Mouse (Mus musculus) embryo, embryonic 11 days (tissue): Measurements from ENCODE around the gene Brinp2.

Experiments
- DNase-seq: peaks from one replicate; pipeline ENCODE4 v3.0.0-alpha.2; 2015

Brinp2 gene

GRCm38 (mm10) chr1:158356051-158356461, at the start of gene Brinp2:
Gene Brinp2 (minus strand): TSS chr1:158356326.
- DNase-seq, result peak; percentile 89

DNA sequence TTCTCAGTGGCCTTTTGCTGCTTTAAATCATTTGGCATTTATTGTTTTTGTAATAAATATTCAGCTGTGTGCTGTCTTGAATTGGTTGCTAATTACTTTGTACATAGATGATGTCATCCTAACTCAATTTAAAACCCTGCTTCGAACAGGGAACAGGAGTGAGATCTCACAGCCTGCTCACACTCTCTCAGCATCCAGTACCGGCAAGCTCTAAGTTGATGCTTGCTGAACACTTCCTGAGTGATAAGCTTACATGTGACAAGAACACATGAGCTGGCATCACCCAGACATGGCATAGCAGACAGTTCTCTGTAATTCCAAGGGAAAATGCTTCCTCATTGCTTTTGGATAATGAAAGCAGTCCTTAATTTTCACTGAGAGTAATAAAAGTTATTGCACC, 44.8 kb upstream of the Brinp2 start:
- no peak for DNase-seq

GRCm38 (mm10) chr1:158397058-158397457, 40.9 kb upstream of the Brinp2 start:
- no peak for DNase-seq

GRCm38 (mm10) chr1:158390693-158391092, 34.6 kb upstream of the Brinp2 start:
- no peak for DNase-seq

DNA sequence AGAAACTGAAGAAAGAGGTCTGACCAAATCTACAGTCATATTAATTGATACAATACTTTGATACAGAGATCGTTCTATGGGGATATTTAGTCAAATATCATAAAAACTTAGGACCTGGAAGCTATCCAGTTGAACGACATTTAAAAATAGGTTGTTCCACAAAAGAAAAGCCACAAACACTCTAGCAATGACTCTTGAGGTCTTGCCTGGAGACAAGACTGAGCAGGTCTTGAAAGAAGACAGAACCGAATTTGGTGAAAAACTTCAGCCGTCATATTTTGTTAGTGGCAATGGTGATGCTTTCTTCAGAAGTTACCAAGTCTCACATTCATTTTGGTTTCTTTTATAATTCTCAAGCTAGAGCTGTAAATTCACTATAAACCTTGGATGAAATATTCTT, 32.9 kb upstream of the Brinp2 start:
- no peak for DNase-seq

GRCm38 (mm10) chr1:158386781-158387180, 30.7 kb upstream of the Brinp2 start:
- peak; percentile 30 for DNase-seq

- no peak for DNase-seq
Observed at GRCm38 (mm10) chr1:158385311-158385710, 29.2 kb upstream of the Brinp2 start.

GRCm38 (mm10) chr1:158383210-158383609, 27.1 kb upstream of the Brinp2 start:
- DNase-seq, result no peak

GRCm38 (mm10) chr1:158382277-158382676, 26.2 kb upstream of the Brinp2 start:
- DNase-seq, result no peak

DNA sequence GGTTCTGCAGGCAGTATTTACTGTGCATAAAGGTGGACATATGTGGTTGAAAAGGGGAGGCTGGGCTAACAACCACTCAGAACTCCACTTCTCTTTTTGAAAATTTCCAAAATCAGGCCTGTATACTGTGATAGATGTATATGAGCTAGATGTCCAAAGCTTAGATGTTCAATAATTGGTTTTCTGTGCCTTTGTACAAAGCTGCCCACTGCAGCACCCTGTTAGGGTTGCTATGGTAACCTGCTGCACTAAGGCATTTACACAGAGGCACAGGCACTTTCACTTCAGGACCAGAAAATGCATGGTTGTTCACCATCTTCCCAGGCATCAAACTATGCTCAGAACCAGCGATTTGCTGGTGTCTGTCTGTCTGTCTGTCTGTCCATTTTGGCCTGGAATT, 8.3 kb upstream of the Brinp2 start:
- DNase-seq, result peak; percentile 47

DNA sequence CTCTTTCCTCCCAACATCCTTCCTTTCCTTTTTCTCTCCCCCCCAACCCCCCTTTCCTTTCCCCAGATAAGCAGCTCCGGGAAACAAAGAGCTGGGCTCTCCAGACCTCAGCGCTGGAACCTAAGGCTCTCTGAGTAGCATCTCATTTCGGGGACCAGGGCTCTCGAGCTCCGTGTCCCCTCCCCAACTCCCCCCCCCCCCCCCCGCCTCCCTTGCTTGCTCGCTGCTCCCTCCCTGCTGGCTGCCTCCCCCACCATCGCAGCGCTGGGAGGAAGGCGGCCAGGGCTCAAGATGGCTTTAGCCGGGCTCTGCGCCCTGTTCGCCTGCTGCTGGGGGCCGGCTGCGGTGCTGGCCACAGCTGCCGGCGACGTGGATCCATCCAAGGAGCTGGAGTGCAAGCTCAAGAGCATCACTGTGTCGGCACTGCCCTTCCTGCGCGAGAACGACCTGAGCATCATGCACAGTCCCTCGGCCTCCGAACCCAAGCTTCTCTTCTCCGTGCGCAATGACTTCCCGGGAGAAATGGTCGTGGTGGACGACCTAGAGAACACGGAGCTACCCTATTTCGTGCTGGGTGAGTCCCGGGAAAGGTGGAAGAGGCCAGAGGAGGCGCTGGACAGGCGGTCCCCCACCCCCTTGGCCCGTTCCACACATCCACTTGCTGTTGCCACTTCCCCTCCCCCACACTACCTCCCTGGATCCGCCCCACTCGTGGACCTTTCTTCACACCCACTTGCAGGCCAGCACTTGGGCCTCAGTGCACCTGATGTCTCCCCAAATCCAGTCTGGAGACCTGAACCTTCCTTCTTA, 6.4 kb upstream of the Brinp2 start:
- peak; percentile 68 for DNase-seq

DNA sequence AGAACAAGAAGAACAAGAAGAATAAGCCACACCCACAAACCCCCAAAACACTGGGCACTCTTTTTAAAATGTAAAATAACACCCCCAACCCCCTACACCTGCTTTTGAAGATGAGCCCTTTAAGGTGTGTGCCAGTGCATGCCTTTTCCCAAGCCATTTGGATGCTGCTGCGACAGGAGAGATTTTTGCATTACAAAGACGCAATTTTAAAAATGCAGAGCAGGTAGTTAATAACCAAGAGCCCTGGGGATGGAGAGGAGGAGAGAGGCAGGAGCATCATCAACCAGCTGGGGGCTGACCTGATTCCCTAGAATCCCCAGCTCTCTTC, 5.8 kb upstream of the Brinp2 start, which contains the start of gene Astn1:
TSS of gene Astn1 (plus strand) at position 310 of the 328 bp plus-strand sequence.
- no peak for DNase-seq

GRCm38 (mm10) chr1:158355177-158356050, 712 bp downstream of the Brinp2 start:
- DNase-seq, result peak; percentile 27

DNA sequence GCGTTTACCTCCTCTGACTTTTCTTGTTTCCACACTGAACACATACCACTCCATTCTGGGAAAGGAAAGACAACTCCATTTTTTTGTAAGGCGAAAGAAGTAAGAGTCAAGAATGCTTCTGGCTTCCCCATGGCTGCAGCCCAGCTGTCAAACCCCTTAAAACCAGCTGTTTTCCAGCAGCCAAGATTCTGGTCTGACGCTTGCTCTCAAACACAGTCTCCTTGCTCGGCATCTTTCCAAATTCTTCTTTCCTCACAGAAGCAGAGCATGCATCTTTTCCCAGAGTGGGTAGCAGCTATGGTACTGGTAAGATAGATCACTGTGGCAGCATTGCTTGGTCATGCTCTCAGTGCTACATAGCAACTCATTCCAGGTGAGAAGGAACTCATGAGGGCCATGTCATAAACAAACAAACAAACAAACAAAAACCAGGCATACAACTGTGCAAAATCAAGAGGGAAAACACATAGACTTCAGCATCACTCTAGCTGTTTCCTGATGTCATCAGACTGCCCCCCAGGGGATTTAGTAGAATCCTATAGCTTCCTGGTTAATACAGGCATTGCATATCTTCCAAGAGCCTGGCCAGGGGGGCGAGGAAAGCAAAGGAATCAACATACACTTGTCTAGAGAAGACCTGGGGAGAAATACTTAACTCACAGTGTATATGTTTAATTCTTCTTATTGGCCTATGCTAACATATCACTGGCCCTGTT, 2.3 kb downstream of the Brinp2 start:
- no peak for DNase-seq

DNA sequence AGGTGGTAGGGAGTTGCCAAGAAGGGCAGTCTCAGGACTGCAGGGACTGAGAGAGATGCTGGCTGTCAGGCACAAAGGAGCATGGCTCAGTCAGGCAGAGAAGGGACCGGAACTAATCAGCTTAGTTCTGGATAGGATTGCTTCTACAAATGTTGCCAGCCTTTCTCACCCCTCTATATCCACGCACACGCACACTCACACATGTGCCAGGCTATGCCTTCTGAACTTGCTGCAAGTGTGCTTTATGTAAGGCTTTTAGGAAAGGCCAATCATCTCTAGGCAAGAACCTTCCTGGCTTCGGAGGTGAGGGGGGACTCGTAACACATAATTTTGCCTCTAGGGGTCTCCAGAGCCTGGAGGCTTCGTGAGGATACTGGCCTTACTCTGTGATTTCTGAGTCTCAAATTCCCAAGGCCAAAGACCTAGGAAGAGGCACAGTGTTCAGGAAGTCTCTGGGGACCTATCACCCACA, 12.8 kb downstream of the Brinp2 start:
- DNase-seq, result peak; percentile 68

DNA sequence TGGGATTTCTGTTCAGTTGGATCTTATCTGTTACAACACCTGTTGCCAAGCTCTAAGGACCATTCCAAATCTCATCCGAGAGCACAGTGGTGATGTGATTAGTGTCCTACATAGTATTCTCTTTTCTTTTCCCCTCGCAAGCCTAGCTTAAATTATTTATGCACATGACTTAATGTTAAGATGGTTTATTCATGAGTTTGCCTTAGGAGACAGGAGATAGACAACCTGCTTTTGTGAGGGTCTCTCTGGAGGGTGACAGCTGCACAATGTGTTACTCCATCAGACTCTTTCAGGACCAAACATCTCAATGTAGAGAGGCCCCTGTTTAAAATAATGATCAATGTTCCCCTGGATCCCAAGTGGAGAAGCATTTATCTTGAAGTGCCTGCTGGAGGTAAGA, 27.3 kb downstream of the Brinp2 start:
- no peak for DNase-seq

DNA sequence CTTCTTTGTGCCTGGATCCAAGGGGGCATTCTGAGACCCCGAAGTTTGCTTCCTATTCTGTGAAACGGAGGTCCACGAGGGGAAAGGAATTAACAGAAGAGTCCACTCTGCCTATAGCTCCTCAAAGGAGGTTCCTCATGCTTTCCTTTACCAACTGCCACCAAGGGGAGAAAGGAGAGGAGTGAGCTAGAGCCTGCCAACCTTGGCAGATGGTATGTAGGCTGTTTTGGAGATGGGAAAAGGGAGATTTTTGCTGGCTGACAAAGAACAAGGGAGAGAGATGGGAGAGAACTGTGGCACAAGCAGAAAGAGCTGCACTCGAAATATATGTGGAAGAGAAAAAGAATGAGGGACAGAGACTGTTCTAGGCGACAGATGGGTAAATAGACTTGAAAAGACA, 28.0 kb downstream of the Brinp2 start:
- DNase-seq, result no peak

GRCm38 (mm10) chr1:158323325-158323724, 32.8 kb downstream of the Brinp2 start:
- DNase-seq, result no peak

- DNase-seq, result no peak
Observed at GRCm38 (mm10) chr1:158310426-158311156, 45.5 kb downstream of the Brinp2 start.

DNA sequence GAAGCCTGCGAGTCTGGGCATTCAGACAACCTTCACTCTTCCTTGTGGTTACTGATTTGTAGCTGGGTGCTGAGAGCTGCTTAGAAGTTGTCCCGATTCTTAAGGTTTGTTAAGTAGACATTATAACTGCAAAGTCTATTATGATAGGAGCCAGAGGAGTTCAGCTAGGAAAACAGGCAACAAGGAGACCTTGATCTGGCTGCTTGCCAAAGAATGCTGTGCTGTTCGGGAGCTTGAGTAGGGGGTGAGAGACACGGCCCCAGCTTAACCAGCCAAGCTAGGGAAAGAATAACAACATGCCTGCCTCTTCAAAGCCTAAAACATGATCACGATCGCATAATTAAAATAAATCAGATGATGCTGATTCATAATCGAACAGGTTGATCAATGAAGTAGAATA, 59.1 kb downstream of the Brinp2 start:
- no peak for DNase-seq

DNA sequence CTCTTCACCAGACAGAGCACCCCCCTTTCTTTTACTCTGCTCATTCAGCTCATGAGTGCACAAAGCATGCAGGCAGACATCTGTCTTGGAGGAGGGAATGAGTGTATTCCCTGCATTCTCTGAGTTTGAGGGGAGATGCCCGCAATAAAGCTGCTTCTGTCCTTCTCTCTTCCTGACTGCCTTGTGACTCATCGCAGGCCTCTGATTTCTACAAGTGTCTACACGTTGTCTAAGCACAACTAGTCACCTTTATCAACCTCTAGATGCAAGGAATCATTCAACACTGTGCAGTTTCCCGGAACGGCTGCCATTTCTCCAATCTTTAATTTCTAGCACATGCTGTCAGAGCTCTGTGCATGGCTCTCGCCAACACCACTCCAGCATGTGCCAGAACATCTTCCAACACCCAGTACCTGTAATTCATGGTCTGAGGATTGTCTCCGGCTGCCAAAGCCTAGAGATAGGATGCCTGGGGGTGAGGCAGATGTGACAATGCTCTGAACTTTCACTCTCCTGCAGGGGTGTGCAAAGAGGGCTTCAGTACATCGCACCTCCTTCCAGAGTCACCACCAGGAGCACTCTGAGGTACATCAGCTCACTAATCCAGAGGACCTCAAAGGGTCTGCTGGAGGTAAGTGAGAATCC, 59.7 kb downstream of the Brinp2 start:
- no peak for DNase-seq

DNA sequence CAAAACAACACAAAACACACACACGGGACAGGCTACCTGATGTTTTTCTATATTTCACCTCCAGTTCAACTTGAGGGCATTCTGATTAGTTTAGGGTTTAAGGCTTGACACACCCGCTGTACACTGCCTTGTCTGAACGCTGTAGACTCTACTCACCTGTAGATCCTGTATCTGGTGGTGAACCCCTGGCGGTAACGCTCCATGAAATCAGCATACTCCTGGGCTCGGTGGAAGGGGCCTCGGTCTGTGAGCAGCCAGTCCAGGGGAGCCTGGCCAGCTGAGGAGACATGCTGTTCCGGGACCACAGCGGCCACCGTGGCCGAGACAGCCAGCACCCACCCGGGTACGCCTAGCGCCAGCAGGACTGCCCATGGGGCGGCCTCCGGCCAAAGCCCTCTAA, 60.9 kb downstream of the Brinp2 start:
- DNase-seq, result no peak
